Mouse (Mus musculus) embryonic facial prominence, embryonic 15.5 days (tissue): Measurements from ENCODE around the gene Inpp5d. TPM values are rescaled to one million over a fixed set of nuclear protein-coding genes. Genes with fewer than 3 reads are reported as not detected.
A peak's percentile ranks its signal among the peaks of the same experiment; 100 is the strongest.

Experiments
- ATAC-seq: fragments of 200-750 bp; cut with Nextera tagmentation; 2 replicates; pipeline ENCODE4 v1.8.0; 2017; ENCODE audit warnings: low read depth, moderate TSS enrichment; ENCODE audit not compliant: insufficient number of reproducible peaks, low FRiP score, low TSS enrichment
- H3K27ac ChIP-seq: fragments of 300-500 bp; sonication (generic); replicated peaks from 2 replicates; pipeline ENCODE4 v1.5.1; 2015; ENCODE audit warnings: mild to moderate bottlenecking, inconsistent platforms
- H3K27me3 ChIP-seq: fragments of 300-500 bp; sonication (generic); 2 replicates; pipeline ENCODE4 v1.6.1; 2015; ENCODE audit warnings: inconsistent platforms
- H3K36me3 ChIP-seq: fragments of 300-500 bp; sonication (generic); 2 replicates; pipeline ENCODE4 v1.6.1; 2015; ENCODE audit warnings: mild to moderate bottlenecking, inconsistent platforms
- H3K4me1 ChIP-seq: fragments of 300-500 bp; sonication (generic); 2 replicates; pipeline ENCODE4 v1.6.1; 2015; ENCODE audit warnings: inconsistent platforms
- H3K4me2 ChIP-seq: fragments of 300-500 bp; sonication (generic); replicated peaks from 2 replicates; pipeline ENCODE4 v1.6.1; 2015; ENCODE audit warnings: mild to moderate bottlenecking, inconsistent platforms
- H3K4me3 ChIP-seq: fragments of 300-500 bp; sonication (generic); replicated peaks from 2 replicates; pipeline ENCODE4 v1.5.1; 2015; ENCODE audit warnings: mild to moderate bottlenecking, inconsistent platforms
- H3K9ac ChIP-seq: fragments of 300-500 bp; sonication (generic); 2 replicates; pipeline ENCODE4 v1.6.1; 2015; ENCODE audit warnings: inconsistent platforms
- H3K9me3 ChIP-seq: fragments of 300-500 bp; sonication (generic); replicated peaks from 2 replicates; pipeline ENCODE4 v1.6.1; 2016; ENCODE audit warnings: inconsistent platforms
- WGBS: fragments of 180-500 bp; shearing (Covaris S2); methylation state at CpG from one replicate; pipeline ENCODE4 v1.1.7; 2015; 5-methylcytosine and 5-hydroxymethylcytosine counted together
- polyA plus RNA-seq: library from polyadenylated mRNA; unstranded; fragments of >200 nt; fragmentation: Nextera tagmentation; extraction: Ambion mirVana; gene quantifications from 2 replicates; pipeline ENCODE4 v1.2.1, GENCODE M21; 2015

Gene Inpp5d
- polyA plus RNA-seq = 7.9 and 9.7 TPM in 2 replicates

- no peak within 1 kb of the TSS for H3K4me2 ChIP-seq
- H3K4me1 ChIP-seq = 0 out of 2 replicates have a peak, but pooled peaks cover 4% of the 10 kb centered on the region
- H3K4me3 ChIP-seq = peak within 1 kb of the TSS; percentile 17
- H3K9me3 ChIP-seq = no peaks in the 10 kb centered on the region
- H3K27ac ChIP-seq = no peak within 1 kb of the TSS
- 74% methylated on average over 12 of the region's 12 CpGs for WGBS
- no peaks in the 10 kb centered on the region for H3K27me3 ChIP-seq
- H3K9ac ChIP-seq = no peak within 1 kb of the TSS
- ATAC-seq = peak; percentile 57; the same call in 1 of the 2 replicates
- no peaks in the 10 kb centered on the region for H3K36me3 ChIP-seq
Measured at GRCm38 (mm10) chr1:87620211-87620668, at the start of gene Inpp5d. TSS of gene Inpp5d (plus strand) at chr1:87620312.

DNA sequence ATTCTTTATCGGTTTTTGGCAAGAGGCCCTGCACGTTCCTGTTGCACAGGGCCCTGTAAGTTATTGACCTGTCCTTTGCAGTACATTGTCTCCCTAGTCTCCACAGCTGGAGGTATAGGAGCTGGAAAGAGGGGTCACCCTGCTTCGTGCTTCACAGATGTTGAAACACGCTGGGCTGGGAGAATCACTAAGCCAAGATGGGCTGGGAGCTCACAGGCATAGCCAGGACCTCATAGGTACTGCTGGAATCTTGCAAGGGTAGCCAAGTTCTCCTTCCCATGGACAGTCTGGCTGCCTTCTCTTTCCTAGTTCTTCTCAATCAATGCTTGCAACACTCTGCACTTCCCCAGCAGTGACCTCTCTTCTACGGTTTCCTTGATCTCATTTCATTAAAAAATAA, 46.9 kb upstream of the Inpp5d start:
- Histone ChIP-seq H3K27me3 (no peaks in the 10 kb centered on the region), H3K4me3 (no peak overlapping the region), H3K36me3 (no peaks in the 10 kb centered on the region), H3K4me2 (no peak overlapping the region), H3K4me1 (no peaks in the 10 kb centered on the region), H3K27ac (no peak overlapping the region), H3K9ac (no peak overlapping the region), H3K9me3 (no peaks in the 10 kb centered on the region)
- 77% methylated on average over 5 of the region's 5 CpGs for WGBS
- no peak for ATAC-seq

DNA sequence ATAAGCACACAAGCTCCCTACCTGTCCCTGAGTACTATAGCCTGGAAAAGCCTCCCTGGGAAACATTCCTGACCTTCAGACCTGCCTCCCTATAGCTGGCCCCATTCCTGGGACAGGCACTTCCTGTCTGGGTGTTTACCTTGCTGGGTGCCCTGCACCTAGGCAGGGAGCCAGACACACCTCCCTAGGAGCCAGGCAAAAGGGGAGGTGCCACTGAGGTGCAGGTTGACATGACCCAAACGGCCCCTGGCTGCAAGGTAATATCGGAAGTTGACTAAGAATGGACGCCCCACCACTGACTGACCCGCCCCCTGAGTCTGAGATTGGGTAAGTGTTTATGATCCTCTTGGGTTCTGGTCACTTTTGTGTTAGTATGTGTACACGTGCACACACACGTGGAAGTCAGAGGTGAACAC, 46.3 kb upstream of the Inpp5d start, which contains the start of gene Ngef:
TSS of gene Ngef (minus strand) at position 71 of the 416 bp plus-strand sequence.
- H3K4me3 ChIP-seq = no peak within 1 kb of the TSS
- no peaks in the 10 kb centered on the region for H3K9me3 ChIP-seq
- H3K4me2 ChIP-seq = no peak within 1 kb of the TSS
- H3K27me3 ChIP-seq = no peaks in the 10 kb centered on the region
- WGBS = 77% methylated on average over 6 of the region's 6 CpGs
- no peak within 1 kb of the TSS for H3K27ac ChIP-seq
- H3K4me1 ChIP-seq = no peaks in the 10 kb centered on the region
- no peaks in the 10 kb centered on the region for H3K36me3 ChIP-seq
- no peak for ATAC-seq
- no peak within 1 kb of the TSS for H3K9ac ChIP-seq

GRCm38 (mm10) chr1:87574353-87574752, 45.8 kb upstream of the Inpp5d start:
- Histone ChIP-seq H3K4me2 (no peak overlapping the region), H3K27ac (no peak overlapping the region), H3K9ac (no peak overlapping the region), H3K4me3 (no peak overlapping the region), H3K9me3 (no peaks in the 10 kb centered on the region), H3K36me3 (no peaks in the 10 kb centered on the region), H3K27me3 (no peaks in the 10 kb centered on the region), H3K4me1 (no peaks in the 10 kb centered on the region)
- 57% methylated on average over 6 of the region's 6 CpGs for WGBS
- no peak for ATAC-seq

DNA sequence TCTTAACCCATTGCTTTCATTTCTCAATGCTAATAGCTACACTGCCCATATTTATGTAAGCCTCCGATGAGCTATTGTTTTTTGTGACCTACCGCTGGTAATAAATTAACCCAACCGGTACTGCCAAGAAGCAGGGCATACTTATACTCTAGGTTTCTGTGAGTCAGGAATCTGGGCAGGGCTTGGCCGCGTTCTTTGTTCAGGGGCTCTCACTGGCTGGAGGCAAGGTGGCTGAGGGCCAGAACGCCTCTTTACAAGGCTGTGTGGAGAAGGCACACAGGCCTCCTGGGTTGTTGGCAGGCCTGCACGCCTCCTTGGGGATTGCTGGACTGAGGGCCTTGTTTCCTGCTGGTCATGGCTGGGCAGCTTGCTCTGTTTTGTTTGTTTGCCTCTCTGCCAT, 45.3 kb upstream of the Inpp5d start:
- Histone ChIP-seq H3K9me3 (no peaks in the 10 kb centered on the region), H3K4me3 (no peak overlapping the region), H3K27ac (no peak overlapping the region), H3K27me3 (no peaks in the 10 kb centered on the region), H3K9ac (no peak overlapping the region), H3K36me3 (no peaks in the 10 kb centered on the region), H3K4me2 (no peak overlapping the region), H3K4me1 (no peaks in the 10 kb centered on the region)
- WGBS = 57% methylated on average over 7 of the region's 7 CpGs
- ATAC-seq = no peak

DNA sequence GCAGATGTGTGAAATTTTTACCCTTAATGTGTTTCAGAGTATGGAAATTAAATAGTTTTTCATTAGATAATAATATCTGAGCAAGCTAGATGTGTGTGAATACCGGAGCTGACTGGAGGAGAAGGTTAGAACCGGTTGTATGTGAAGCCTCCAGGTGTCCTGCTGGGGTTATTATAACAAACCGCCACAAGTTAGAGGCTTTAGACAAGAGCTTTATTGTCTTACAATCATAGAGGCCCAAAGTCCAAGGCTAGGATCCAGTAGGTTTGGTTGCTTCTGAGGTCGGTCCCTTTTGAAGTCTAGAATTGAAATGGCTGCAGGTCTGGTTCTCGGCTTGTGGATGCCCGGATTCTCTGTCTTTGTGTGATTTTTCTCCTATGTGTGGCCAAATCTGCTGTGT, 41.1 kb upstream of the Inpp5d start:
- no peaks in the 10 kb centered on the region for H3K27me3 ChIP-seq
- WGBS = 85% methylated on average over 6 of the region's 6 CpGs
- H3K27ac ChIP-seq = no peak overlapping the region
- no peak overlapping the region for H3K9ac ChIP-seq
- ATAC-seq = no peak
- no peaks in the 10 kb centered on the region for H3K36me3 ChIP-seq
- no peaks in the 10 kb centered on the region for H3K4me1 ChIP-seq
- no peaks in the 10 kb centered on the region for H3K9me3 ChIP-seq
- no peak overlapping the region for H3K4me3 ChIP-seq
- no peak overlapping the region for H3K4me2 ChIP-seq

DNA sequence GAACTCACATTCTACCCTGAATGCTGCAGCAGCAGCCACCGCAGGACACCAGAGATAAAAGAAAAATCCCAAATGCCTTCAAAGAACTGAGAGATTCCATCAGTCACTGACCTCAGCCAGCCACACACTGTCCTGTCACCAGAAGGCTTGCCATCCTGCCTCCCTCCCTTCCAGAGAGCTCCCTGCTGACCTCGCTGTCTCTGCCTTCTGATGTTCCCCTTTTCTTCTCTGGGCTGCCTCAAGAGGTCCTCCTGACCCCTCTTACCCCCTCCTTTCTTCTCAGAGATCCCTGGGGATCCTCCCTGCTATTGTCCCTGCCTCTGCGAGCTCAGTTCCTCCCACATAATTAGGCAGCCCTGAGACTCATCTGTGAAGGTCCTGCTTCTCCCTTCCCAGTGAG, 39.3 kb upstream of the Inpp5d start:
- Histone ChIP-seq H3K9ac (no peak overlapping the region), H3K4me3 (no peak overlapping the region), H3K27ac (no peak overlapping the region), H3K27me3 (no peaks in the 10 kb centered on the region), H3K9me3 (no peaks in the 10 kb centered on the region), H3K4me2 (no peak overlapping the region), H3K4me1 (no peaks in the 10 kb centered on the region), H3K36me3 (no peaks in the 10 kb centered on the region)
- WGBS = 9% methylated on average over 3 of the region's 3 CpGs
- no peak for ATAC-seq

GRCm38 (mm10) chr1:87589162-87589561, 30.9 kb upstream of the Inpp5d start:
- Histone ChIP-seq H3K9ac (no peak overlapping the region), H3K27me3 (no peaks in the 10 kb centered on the region), H3K4me2 (no peak overlapping the region), H3K4me1 (no peaks in the 10 kb centered on the region), H3K9me3 (no peaks in the 10 kb centered on the region), H3K36me3 (no peaks in the 10 kb centered on the region), H3K4me3 (no peak overlapping the region), H3K27ac (no peak overlapping the region)
- no peak for ATAC-seq
- WGBS = 85% methylated on average over 7 of the region's 7 CpGs

DNA sequence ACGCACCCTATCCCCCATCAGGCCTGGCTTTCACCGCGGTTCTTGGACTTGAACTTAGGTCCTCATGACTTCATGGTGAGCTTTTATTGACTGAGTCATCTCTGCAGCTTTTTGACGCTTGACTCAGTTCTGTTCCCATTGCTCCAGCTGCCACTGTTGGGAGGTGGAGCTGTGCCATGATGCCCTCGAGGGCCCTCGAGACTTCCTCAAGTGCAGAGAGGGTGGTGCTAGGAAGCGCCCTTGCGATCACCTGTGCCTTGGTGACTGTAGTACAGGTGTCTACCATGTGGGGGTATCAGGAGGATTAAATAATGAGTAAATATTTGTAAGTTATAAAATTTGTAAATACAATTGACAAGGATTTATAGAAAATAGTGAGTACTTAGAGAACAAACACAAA, 30.1 kb upstream of the Inpp5d start:
- H3K4me2 ChIP-seq = no peak overlapping the region
- H3K4me3 ChIP-seq = no peak overlapping the region
- no peaks in the 10 kb centered on the region for H3K4me1 ChIP-seq
- no peak for ATAC-seq
- no peak overlapping the region for H3K27ac ChIP-seq
- H3K9me3 ChIP-seq = no peaks in the 10 kb centered on the region
- no peak overlapping the region for H3K9ac ChIP-seq
- no peaks in the 10 kb centered on the region for H3K36me3 ChIP-seq
- no peaks in the 10 kb centered on the region for H3K27me3 ChIP-seq
- WGBS = 85% methylated on average over 8 of the region's 8 CpGs

DNA sequence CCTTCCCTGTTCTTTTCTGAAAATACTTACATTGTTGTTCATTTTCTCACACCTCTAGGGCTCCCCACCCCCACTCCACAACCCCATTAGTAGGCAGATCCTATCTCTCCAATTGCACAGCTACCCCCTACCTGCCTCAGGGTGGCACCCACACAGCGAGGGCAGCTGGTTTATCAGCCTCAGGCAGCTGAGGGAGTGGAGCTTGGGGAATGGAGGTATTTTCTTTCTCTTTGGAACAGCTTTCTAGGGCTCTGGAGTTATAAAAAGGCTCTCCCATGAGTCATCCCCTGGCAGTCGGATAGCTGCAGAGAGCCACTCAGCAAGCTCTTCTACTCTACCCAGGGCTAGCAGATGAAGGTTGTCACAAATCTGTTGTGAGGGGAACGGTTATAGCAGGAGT, 25.9 kb upstream of the Inpp5d start:
- Histone ChIP-seq H3K9me3 (no peaks in the 10 kb centered on the region), H3K27ac (no peak overlapping the region), H3K36me3 (no peaks in the 10 kb centered on the region), H3K4me2 (no peak overlapping the region), H3K9ac (no peak overlapping the region), H3K4me1 (no peaks in the 10 kb centered on the region), H3K4me3 (no peak overlapping the region), H3K27me3 (no peaks in the 10 kb centered on the region)
- WGBS = 61% methylated on average over 3 of the region's 3 CpGs
- no peak for ATAC-seq

- Histone ChIP-seq H3K27ac (no peak overlapping the region), H3K9ac (no peak overlapping the region), H3K4me2 (no peak overlapping the region), H3K4me3 (no peak overlapping the region), H3K27me3 (no peaks in the 10 kb centered on the region), H3K36me3 (no peaks in the 10 kb centered on the region), H3K4me1 (no peaks in the 10 kb centered on the region), H3K9me3 (no peaks in the 10 kb centered on the region)
- 93% methylated on average over 10 of the region's 10 CpGs for WGBS
- ATAC-seq = no peak
Measured at GRCm38 (mm10) chr1:87594671-87595070, 25.4 kb upstream of the Inpp5d start.

GRCm38 (mm10) chr1:87600533-87600932, 19.6 kb upstream of the Inpp5d start:
- no peaks in the 10 kb centered on the region for H3K27me3 ChIP-seq
- no peaks in the 10 kb centered on the region for H3K4me1 ChIP-seq
- H3K27ac ChIP-seq = no peak overlapping the region
- WGBS = 72% methylated on average over 7 of the region's 7 CpGs
- no peaks in the 10 kb centered on the region for H3K9me3 ChIP-seq
- H3K36me3 ChIP-seq = no peaks in the 10 kb centered on the region
- no peak overlapping the region for H3K9ac ChIP-seq
- H3K4me3 ChIP-seq = no peak overlapping the region
- ATAC-seq = no peak
- no peak overlapping the region for H3K4me2 ChIP-seq
